Mouse (Mus musculus): Measurements from ENCODE around the gene Gng7. TPM values are rescaled to one million over a fixed set of nuclear protein-coding genes. Genes with fewer than 3 reads are reported as not detected.
"Not testable (repeated sequence)": the region's sequence is repeated elsewhere in the genome, so short reads cannot be mapped to it uniquely, and the experiment has no call there.

Gene Gng7
- polyA plus RNA-seq (2015; fragmentation: Nextera tagmentation; extraction: Ambion mirVana): 11.3 and 13.1 TPM in 2 replicates

DNA sequence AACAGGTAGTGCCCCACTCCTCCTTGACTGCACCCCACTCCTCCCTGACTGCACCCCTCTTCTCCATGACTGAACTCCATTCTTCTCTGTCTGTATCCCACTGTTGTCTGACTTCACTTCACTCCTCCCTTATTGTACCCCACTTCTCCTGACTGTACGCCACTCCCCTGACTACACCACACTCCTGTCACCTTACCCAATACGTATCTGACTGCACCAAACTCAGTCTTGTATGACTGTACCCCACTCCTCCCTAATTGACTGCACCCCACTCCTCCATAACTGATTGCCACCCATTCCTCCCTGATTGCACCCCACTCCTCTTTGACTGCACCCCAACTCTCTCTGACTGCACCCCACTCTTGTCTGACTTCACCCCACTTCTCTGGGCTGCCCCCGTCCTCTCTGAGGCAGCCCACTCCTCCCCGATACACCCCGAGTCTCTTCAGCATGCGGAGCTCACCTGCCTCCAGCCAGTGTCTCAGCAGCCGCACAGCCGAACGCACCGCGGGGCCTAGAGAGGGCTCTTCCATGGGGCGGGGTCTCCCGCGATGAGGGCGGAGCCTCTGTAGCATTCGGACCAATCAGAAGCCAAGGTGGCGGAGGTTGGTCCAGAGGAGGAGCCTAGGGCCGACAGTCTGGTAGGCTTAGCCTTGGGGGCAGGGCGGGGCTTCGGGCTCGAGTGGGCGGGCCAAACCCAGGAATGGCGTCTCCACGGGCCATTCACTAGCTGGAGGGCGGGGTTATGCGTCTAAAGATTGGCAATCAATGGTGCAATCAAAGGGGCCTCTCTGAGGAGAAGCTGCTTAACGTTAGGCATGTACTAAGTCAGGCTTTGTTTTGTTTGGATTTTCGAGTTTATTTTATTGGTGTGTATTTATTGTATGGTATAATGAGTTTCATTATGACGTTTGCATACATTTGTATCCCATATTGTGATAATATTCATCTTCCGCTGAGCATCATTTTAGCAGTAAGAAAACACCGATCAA is at the start of gene Gng7:
Gene Gng7, minus strand, starts transcription at position 553 of the 992 bp plus-strand sequence.
- Histone ChIP-seq H3K4me1 (peaks cover 9% of the 10 kb centered on the region), H3K36me3 (no peaks in the 10 kb centered on the region), H3K9ac (peak within 1 kb of the TSS; percentile 71), H3K27ac (no peak within 1 kb of the TSS), H3K9me3 (no peaks in the 10 kb centered on the region), H3K27me3 (no peaks in the 10 kb centered on the region), H3K4me2 (peak within 1 kb of the TSS; percentile 72), H3K4me3 (peak within 1 kb of the TSS; percentile 53)
- ATAC-seq (ENCODE audit: insufficient number of reproducible peaks, insufficient read depth, low FRiP score, low TSS enrichment, low read depth): peak; percentile 95
- WGBS: 9% methylated on average over 31 of the region's 31 CpGs

DNA sequence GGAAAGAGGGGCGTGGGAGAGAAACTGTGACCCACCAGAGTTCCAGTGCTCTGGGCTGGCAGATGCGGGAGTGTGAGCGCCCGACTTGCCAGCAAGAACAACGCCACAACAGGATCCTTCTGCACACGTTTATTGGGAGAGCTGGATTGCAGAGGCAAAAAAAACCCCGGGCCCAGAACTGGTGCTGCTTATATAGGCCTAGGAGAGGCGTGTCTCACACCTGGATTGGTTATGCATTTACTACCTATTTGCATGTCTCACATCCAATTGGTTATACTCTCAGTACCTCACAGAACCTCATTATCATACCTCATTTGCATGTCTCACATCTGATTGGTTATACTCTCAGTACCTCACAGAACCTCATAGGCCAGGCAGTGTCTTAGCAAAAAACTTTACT is 49.8 kb upstream of the Gng7 start:
- 86% methylated on average over 8 of the region's 8 CpGs for WGBS
- not testable (repeated sequence) for H3K9me3 ChIP-seq; H3K4me3 ChIP-seq; H3K36me3 ChIP-seq; H3K27ac ChIP-seq; H3K27me3 ChIP-seq; H3K9ac ChIP-seq; H3K4me2 ChIP-seq; H3K4me1 ChIP-seq; ATAC-seq (ENCODE audit: insufficient number of reproducible peaks, insufficient read depth, low FRiP score, low TSS enrichment, low read depth)

DNA sequence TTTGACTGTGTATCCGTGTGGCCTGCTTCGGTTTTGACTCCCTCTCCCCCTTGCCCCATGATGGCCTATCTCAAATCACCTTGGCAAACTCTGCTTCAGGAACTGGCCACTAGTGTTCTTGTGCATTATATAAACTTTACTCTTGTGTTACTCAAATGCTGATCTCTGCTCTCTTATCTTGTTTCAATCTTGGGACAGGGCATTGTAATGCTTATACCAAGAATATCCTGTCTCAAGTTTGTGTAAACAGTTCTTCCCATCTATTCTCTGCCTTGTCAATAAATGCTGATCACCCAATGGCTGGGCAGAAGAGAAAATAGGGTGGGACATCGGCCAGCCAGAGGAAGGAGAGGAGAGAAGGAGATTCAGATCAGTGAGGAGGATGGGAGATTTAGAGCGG is 48.0 kb upstream of the Gng7 start:
- H3K36me3 ChIP-seq: no peaks in the 10 kb centered on the region
- H3K9me3 ChIP-seq: no peaks in the 10 kb centered on the region
- peaks cover 17% of the 10 kb centered on the region for H3K4me1 ChIP-seq
- H3K4me2 ChIP-seq: no peak overlapping the region
- no peak overlapping the region for H3K9ac ChIP-seq
- no peak for ATAC-seq (ENCODE audit: insufficient number of reproducible peaks, insufficient read depth, low FRiP score, low TSS enrichment, low read depth)
- no peaks in the 10 kb centered on the region for H3K27me3 ChIP-seq
- 57% methylated on average over 4 of the region's 4 CpGs for WGBS
- H3K4me3 ChIP-seq: no peak overlapping the region
- no peak overlapping the region for H3K27ac ChIP-seq

DNA sequence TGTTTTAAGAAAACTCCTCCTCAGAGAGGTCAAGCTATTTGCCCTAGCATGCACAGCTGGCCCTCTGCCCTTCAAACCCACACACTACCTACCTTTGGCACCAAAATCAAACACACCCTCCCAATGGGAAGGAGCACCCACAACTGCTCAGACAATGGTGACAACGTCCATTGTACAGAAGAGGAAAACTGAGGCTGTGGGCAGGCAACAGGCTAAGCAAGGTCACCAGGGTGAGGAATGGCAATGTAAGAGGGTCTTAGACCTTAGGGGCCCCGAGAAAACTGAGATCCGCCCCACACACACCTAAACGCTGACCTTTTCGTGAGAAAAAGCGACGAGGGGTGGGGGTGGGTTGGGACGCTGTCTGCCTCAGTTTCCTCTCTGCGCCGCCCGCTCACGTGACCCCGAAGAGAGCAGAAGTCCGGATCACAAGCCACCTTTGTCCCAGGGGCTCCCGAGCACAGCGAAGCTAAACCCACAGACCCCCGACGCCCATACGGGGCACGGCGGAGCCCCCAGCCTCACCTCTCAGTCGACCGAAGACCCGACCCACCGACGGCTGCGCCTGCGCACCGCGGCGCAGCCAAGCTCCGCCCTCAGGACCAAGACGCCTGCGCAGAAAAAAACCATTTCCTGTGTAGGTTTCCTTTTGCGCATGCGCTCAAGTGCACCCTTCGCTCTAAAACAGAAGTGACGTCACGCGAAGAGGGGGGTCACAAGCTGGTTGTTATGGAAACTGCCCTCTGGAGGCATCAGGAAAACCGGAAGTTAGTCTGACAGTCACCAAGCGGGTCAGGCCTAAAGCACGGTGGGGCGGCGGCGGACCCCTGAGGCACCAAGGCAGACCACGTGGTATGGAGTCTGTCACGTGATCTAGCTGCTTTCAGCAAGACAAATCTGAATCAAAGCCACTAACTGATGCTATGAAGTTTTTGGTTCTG is 45.1 kb upstream of the Gng7 start, which contains the start of gene Sgta:
Gene Sgta, minus strand, starts transcription at position 579 of the 941 bp plus-strand sequence.
- Histone ChIP-seq H3K36me3 (0 out of 2 replicates have a peak, but pooled peaks cover 8% of the 10 kb centered on the region), H3K27ac (no peak within 1 kb of the TSS), H3K27me3 (no peaks in the 10 kb centered on the region), H3K4me2 (peak within 1 kb of the TSS; percentile 89), H3K4me1 (peaks cover 35% of the 10 kb centered on the region), H3K9me3 (no peaks in the 10 kb centered on the region), H3K4me3 (peak within 1 kb of the TSS; percentile 72), H3K9ac (peak within 1 kb of the TSS; percentile 84)
- WGBS: under 1% methylated on average over 48 of the region's 48 CpGs
- peak; percentile 90 for ATAC-seq (ENCODE audit: insufficient number of reproducible peaks, insufficient read depth, low FRiP score, low TSS enrichment, low read depth)

GRCm38 (mm10) chr10:81058896-81059295 is 44.2 kb upstream of the Gng7 start:
- no peak for ATAC-seq (ENCODE audit: insufficient number of reproducible peaks, insufficient read depth, low FRiP score, low TSS enrichment, low read depth)
- H3K4me2 ChIP-seq: peak overlapping the region; percentile 89
- peaks cover 35% of the 10 kb centered on the region for H3K4me1 ChIP-seq
- H3K27ac ChIP-seq: no peak overlapping the region
- 0 out of 2 replicates have a peak, but pooled peaks cover 10% of the 10 kb centered on the region for H3K36me3 ChIP-seq
- no peaks in the 10 kb centered on the region for H3K27me3 ChIP-seq
- peak overlapping the region; percentile 84 for H3K9ac ChIP-seq
- H3K4me3 ChIP-seq: peak overlapping the region; percentile 72
- H3K9me3 ChIP-seq: no peaks in the 10 kb centered on the region
- 90% methylated on average over 6 of the region's 6 CpGs for WGBS

DNA sequence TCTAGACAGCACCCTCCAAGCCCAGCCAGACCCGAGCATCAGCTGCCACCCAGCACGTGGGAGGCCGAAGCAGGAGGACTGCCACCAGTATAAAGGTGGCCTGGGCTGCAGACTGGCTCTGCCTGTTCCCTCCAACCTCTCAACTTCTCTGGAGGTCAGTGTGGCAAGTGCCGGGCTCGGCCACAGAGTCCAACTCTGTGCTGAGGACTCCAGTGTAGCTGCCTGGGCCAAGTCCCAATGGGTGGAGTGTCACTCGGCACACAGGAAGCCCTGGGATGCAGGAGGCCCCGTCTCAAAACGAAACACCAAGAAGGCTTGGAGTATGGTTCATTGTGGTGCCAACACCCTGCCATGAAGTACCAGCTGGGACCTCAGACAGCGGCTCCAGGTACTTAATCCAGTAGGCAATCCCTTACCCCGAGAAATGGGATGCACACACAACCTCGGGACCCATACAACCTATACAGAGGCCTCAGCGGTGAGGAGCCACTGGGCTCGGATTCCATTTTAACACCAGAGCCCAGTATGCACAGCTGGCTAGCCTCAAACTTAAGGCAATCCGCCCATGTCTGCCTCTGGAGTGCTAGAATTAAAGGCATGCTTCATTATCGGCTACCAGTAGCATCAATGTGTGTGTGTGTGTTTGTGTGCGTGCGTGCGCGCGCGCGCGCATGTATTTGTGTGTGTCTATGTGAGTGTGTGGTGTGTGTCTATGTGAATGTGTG is 42.8 kb upstream of the Gng7 start:
- Histone ChIP-seq H3K36me3 (peaks cover 23% of the 10 kb centered on the region), H3K9me3 (no peaks in the 10 kb centered on the region), H3K4me3 (no peak overlapping the region), H3K4me2 (peak overlapping the region; percentile 5; the same call in 1 of the 2 replicates), H3K4me1 (peaks cover 35% of the 10 kb centered on the region), H3K9ac (peak overlapping the region; percentile 58), H3K27ac (no peak overlapping the region), H3K27me3 (no peaks in the 10 kb centered on the region)
- no peak for ATAC-seq (ENCODE audit: insufficient number of reproducible peaks, insufficient read depth, low FRiP score, low TSS enrichment, low read depth)
- 92% methylated on average over 23 of the region's 23 CpGs for WGBS

- not testable (repeated sequence) for H3K4me2 ChIP-seq; ATAC-seq (ENCODE audit: insufficient number of reproducible peaks, insufficient read depth, low FRiP score, low TSS enrichment, low read depth); H3K4me3 ChIP-seq; H3K9me3 ChIP-seq; H3K27me3 ChIP-seq; H3K27ac ChIP-seq
- Histone ChIP-seq H3K4me1 (peaks cover 35% of the 10 kb centered on the region), H3K9ac (peak overlapping the region; percentile 58; the same call in 1 of the 2 replicates), H3K36me3 (peaks cover 40% of the 10 kb centered on the region)
- WGBS: 82% methylated on average over 11 of the region's 11 CpGs
These were observed 41.1 kb upstream of the Gng7 start for GRCm38 (mm10) chr10:81055802-81056340.

GRCm38 (mm10) chr10:81055169-81055568 is 40.4 kb upstream of the Gng7 start:
- no peak for ATAC-seq (ENCODE audit: insufficient number of reproducible peaks, insufficient read depth, low FRiP score, low TSS enrichment, low read depth)
- Histone ChIP-seq H3K4me3 (no peak overlapping the region), H3K9me3 (no peaks in the 10 kb centered on the region), H3K27ac (no peak overlapping the region), H3K27me3 (no peaks in the 10 kb centered on the region), H3K4me1 (peaks cover 35% of the 10 kb centered on the region), H3K4me2 (no peak overlapping the region), H3K36me3 (peaks cover 47% of the 10 kb centered on the region), H3K9ac (no peak overlapping the region)
- WGBS: 72% methylated on average over 6 of the region's 6 CpGs

- WGBS: 91% methylated on average over 5 of the region's 5 CpGs
- H3K9me3 ChIP-seq: no peaks in the 10 kb centered on the region
- H3K4me1 ChIP-seq: peaks cover 17% of the 10 kb centered on the region
- H3K9ac ChIP-seq: no peak overlapping the region
- H3K4me3 ChIP-seq: no peak overlapping the region
- no peak overlapping the region for H3K4me2 ChIP-seq
- H3K36me3 ChIP-seq: peaks cover 73% of the 10 kb centered on the region
- H3K27me3 ChIP-seq: no peaks in the 10 kb centered on the region
- no peak overlapping the region for H3K27ac ChIP-seq
- no peak for ATAC-seq (ENCODE audit: insufficient number of reproducible peaks, insufficient read depth, low FRiP score, low TSS enrichment, low read depth)
These were observed 37.8 kb upstream of the Gng7 start for GRCm38 (mm10) chr10:81052577-81052976.

- no peaks in the 10 kb centered on the region for H3K9me3 ChIP-seq
- no peaks in the 10 kb centered on the region for H3K27me3 ChIP-seq
- 97% methylated on average over 6 of the region's 6 CpGs for WGBS
- H3K9ac ChIP-seq: no peak overlapping the region
- H3K4me1 ChIP-seq: peaks cover 3% of the 10 kb centered on the region; the same call in 1 of the 2 replicates
- H3K27ac ChIP-seq: no peak overlapping the region
- no peak overlapping the region for H3K4me2 ChIP-seq
- no peak overlapping the region for H3K4me3 ChIP-seq
- H3K36me3 ChIP-seq: peaks cover 83% of the 10 kb centered on the region
- ATAC-seq (ENCODE audit: insufficient number of reproducible peaks, insufficient read depth, low FRiP score, low TSS enrichment, low read depth): no peak
These were observed 36.4 kb upstream of the Gng7 start for GRCm38 (mm10) chr10:81051133-81051532.
